Mouse (Mus musculus) myocyte (in vitro differentiated cells): ENCODE measurements around the gene Bdkrb2.

Experiments used
- MAX ChIP-seq: IDR thresholded peaks from one replicate; pipeline ENCODE4 v1.6.1; 2011; ENCODE audit warnings: low read depth, mild to moderate bottlenecking, control low read depth
- POLR2A ChIP-seq: IDR thresholded peaks from one replicate; pipeline ENCODE4 v1.6.1; 2011; ENCODE audit warnings: low read depth, mild to moderate bottlenecking, control low read depth, moderate library complexity; ENCODE audit not compliant: insufficient read length
- SRF ChIP-seq: IDR thresholded peaks from one replicate; pipeline ENCODE4 v1.6.1; 2011; ENCODE audit warnings: low read depth; ENCODE audit not compliant: control insufficient read depth, insufficient read length
- USF1 ChIP-seq: IDR thresholded peaks from one replicate; pipeline ENCODE4 v1.6.1; 2011; ENCODE audit warnings: low read depth, mild to moderate bottlenecking, control low read depth, moderate library complexity

DNA sequence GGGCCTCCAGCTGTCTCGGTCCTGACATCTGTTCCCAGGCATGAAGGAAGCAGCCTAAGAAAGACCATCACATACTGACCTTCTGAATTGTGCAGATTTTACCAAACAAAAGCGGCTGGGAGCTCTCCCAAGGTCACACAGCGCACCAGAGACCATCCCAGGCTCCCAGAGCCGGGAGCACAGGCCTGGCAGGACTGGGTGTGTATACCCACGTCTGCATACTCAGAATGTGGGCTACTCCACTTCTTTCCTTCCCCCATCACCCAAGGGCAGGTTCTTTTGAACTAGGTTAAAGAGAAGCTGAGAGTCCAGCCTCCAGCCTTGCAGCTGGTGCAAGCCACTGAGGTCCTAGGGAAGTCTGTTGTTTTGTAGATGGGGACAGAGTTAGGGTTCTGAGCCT is 36.1 kb downstream of the Bdkrb2 start:
- TF ChIP-seq SRF: no peak
- no peak for TF ChIP-seq USF1
- TF ChIP-seq MAX: no peak
- no peak for TF ChIP-seq POLR2A
